Mouse (Mus musculus): ENCODE measurements around the gene Sgms2. TPM values are rescaled to one million over a fixed set of nuclear protein-coding genes. Genes with fewer than 3 reads are reported as not detected.
"Not testable (repeated sequence)": the region's sequence is repeated elsewhere in the genome, so short reads cannot be mapped to it uniquely, and the experiment has no call there.

Gene Sgms2
- total and polyA plus RNA-seq, 2 experiments from 2014 or later: 1.1 to 1.3 TPM

DNA sequence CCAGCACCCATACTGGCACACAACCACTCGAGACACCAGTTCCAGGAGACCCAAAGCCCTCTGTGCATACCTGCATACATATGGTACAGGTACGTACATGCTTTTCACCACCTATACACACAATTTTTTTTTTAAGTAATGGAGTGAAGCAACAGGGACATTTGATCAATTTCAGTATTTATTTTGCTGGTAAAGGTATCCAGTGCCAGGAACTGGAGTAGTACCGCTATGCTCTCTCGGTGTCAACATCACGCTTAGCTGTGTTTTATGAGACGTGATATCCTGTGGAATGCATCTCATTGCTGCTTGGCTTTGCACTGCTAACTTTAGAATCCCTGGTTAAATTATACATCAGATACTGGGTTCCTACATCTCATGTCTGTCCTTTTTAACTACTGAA, 145.3 kb downstream of the Sgms2 start:
- TF ChIP-seq EP300 (IDR thresholded peaks at IDR 0.05; ENCODE audit: low read depth) (no peak), CTCF (IDR thresholded peaks at IDR 0.05; ENCODE audit: low read depth) (no peak)
- H3K4me3 ChIP-seq (ENCODE audit: low read depth, low read length): no peak overlapping the region
- no peak overlapping the region for H3K9ac ChIP-seq (replicated peaks; ENCODE audit: low read depth, low read length)
- H3K9me3 ChIP-seq (replicated peaks; ENCODE audit: control insufficient read depth, low read length): no peaks in the 10 kb centered on the region
- no peaks in the 10 kb centered on the region for H3K27me3 ChIP-seq (ENCODE audit: control insufficient read depth, insufficient read depth, low read length)
- 82% methylated on average over 6 of the region's 6 CpGs for WGBS
- no peak overlapping the region for H3K4me2 ChIP-seq (ENCODE audit: low read depth, low read length)
- no peak overlapping the region for H3K27ac ChIP-seq (ENCODE audit: low read depth)
- no peaks in the 10 kb centered on the region for H3K36me3 ChIP-seq (replicated peaks; ENCODE audit: control insufficient read depth, insufficient read depth, low read length)
- no peak for ATAC-seq (ENCODE audit: insufficient read depth, low read depth)
- DNase-seq (ENCODE audit: low spot score): no peak
- H3K4me1 ChIP-seq (ENCODE audit: control insufficient read depth, insufficient read depth): no peaks in the 10 kb centered on the region

DNA sequence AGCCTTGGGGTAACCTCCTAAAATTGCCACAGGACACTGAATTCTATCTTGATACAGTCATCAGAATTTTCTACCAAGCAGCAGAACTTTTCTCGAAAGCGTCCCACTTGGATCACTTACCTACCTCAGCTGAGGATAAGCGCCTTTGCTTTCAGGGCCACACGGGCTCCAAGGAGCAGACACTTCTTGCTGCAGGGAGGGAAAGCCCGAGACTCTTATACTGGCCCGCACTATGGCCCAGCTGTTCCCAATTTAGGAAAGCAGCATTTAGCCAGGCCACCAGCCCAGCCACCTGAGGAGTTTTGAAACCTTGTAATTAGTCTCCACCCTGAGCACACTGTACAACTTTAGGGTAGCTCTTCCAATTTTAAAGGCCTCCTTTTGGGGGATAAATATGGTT, 147.9 kb downstream of the Sgms2 start:
- Histone ChIP-seq H3K4me1 (ENCODE audit: control insufficient read depth, insufficient read depth) (no peaks in the 10 kb centered on the region), H3K27ac (ENCODE audit: low read depth) (no peak overlapping the region), H3K4me3 (ENCODE audit: low read depth, low read length) (no peak overlapping the region), H3K9me3 (replicated peaks; ENCODE audit: control insufficient read depth, low read length) (no peaks in the 10 kb centered on the region), H3K9ac (replicated peaks; ENCODE audit: low read depth, low read length) (no peak overlapping the region), H3K4me2 (ENCODE audit: low read depth, low read length) (no peak overlapping the region), H3K27me3 (ENCODE audit: control insufficient read depth, insufficient read depth, low read length) (no peaks in the 10 kb centered on the region), H3K36me3 (replicated peaks; ENCODE audit: control insufficient read depth, insufficient read depth, low read length) (no peaks in the 10 kb centered on the region)
- 91% methylated on average over 6 of the region's 6 CpGs for WGBS
- TF ChIP-seq CTCF (IDR thresholded peaks at IDR 0.05; ENCODE audit: low read depth): no peak
- TF ChIP-seq EP300 (IDR thresholded peaks at IDR 0.05; ENCODE audit: low read depth): no peak
- DNase-seq (ENCODE audit: low spot score) (no peak), ATAC-seq (ENCODE audit: insufficient read depth, low read depth) (no peak)

- Histone ChIP-seq H3K4me1 (ENCODE audit: control insufficient read depth, insufficient read depth) (no peaks in the 10 kb centered on the region), H3K9ac (replicated peaks; ENCODE audit: low read depth, low read length) (no peak overlapping the region), H3K36me3 (replicated peaks; ENCODE audit: control insufficient read depth, insufficient read depth, low read length) (no peaks in the 10 kb centered on the region), H3K9me3 (replicated peaks; ENCODE audit: control insufficient read depth, low read length) (no peaks in the 10 kb centered on the region), H3K27me3 (ENCODE audit: control insufficient read depth, insufficient read depth, low read length) (no peaks in the 10 kb centered on the region), H3K4me3 (ENCODE audit: low read depth, low read length) (no peak overlapping the region), H3K4me2 (ENCODE audit: low read depth, low read length) (no peak overlapping the region), H3K27ac (ENCODE audit: low read depth) (no peak overlapping the region)
- WGBS: 65% methylated on average over 3 of the region's 3 CpGs
- DNase-seq (ENCODE audit: low spot score) (no peak), ATAC-seq (ENCODE audit: insufficient read depth, low read depth) (no peak)
- TF ChIP-seq CTCF (IDR thresholded peaks at IDR 0.05; ENCODE audit: low read depth): no peak
- no peak for TF ChIP-seq EP300 (IDR thresholded peaks at IDR 0.05; ENCODE audit: low read depth)
Measured at GRCm38 (mm10) chr3:131340885-131341284, 150.3 kb downstream of the Sgms2 start.

GRCm38 (mm10) chr3:131339280-131339679, 151.9 kb downstream of the Sgms2 start:
- Histone ChIP-seq H3K27ac (ENCODE audit: low read depth) (no peak overlapping the region), H3K4me2 (ENCODE audit: low read depth, low read length) (no peak overlapping the region), H3K4me3 (ENCODE audit: low read depth, low read length) (no peak overlapping the region), H3K9ac (replicated peaks; ENCODE audit: low read depth, low read length) (no peak overlapping the region), H3K4me1 (ENCODE audit: control insufficient read depth, insufficient read depth) (peaks cover 6% of the 10 kb centered on the region; the same call in 1 of the 2 replicates), H3K27me3 (ENCODE audit: control insufficient read depth, insufficient read depth, low read length) (no peaks in the 10 kb centered on the region), H3K36me3 (replicated peaks; ENCODE audit: control insufficient read depth, insufficient read depth, low read length) (no peaks in the 10 kb centered on the region), H3K9me3 (replicated peaks; ENCODE audit: control insufficient read depth, low read length) (no peaks in the 10 kb centered on the region)
- 67% methylated on average over 4 of the region's 4 CpGs for WGBS
- TF ChIP-seq CTCF (IDR thresholded peaks at IDR 0.05; ENCODE audit: low read depth) (no peak), EP300 (IDR thresholded peaks at IDR 0.05; ENCODE audit: low read depth) (no peak)
- ATAC-seq (ENCODE audit: insufficient read depth, low read depth) (no peak), DNase-seq (ENCODE audit: low spot score) (no peak)

GRCm38 (mm10) chr3:131337749-131338148, 153.5 kb downstream of the Sgms2 start:
- DNase-seq (ENCODE audit: low spot score); H3K4me2 ChIP-seq (ENCODE audit: low read depth, low read length); H3K27ac ChIP-seq (ENCODE audit: low read depth); ATAC-seq (ENCODE audit: insufficient read depth, low read depth); H3K4me3 ChIP-seq (ENCODE audit: low read depth, low read length); H3K27me3 ChIP-seq (ENCODE audit: control insufficient read depth, insufficient read depth, low read length); H3K36me3 ChIP-seq (replicated peaks; ENCODE audit: control insufficient read depth, insufficient read depth, low read length); H3K9me3 ChIP-seq (replicated peaks; ENCODE audit: control insufficient read depth, low read length); H3K9ac ChIP-seq (replicated peaks; ENCODE audit: low read depth, low read length): not testable (repeated sequence)
- 90% methylated on average over 6 of the region's 7 CpGs for WGBS
- H3K4me1 ChIP-seq (ENCODE audit: control insufficient read depth, insufficient read depth): peaks cover 12% of the 10 kb centered on the region; the same call in 1 of the 2 replicates

DNA sequence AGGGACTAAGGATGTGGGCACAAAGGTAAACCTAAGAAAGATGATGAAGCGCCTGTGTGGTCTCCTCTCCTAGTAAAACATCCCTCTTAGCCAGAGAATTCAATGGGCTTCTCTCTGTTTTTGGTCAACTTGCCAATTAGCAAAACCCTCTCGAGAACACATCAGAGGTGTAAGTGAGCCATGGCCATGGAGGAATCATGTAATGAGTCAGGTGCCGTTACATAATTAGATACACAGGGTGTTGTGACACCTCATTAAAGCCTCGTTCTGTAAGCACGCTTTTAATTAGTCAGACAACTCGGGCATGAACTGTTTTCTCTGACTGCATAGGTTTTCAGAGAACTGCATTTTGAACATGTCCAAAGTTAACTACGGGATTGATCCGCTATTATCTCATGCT, 154.6 kb downstream of the Sgms2 start:
- TF ChIP-seq EP300 (IDR thresholded peaks at IDR 0.05; ENCODE audit: low read depth): no peak
- TF ChIP-seq CTCF (IDR thresholded peaks at IDR 0.05; ENCODE audit: low read depth): no peak
- DNase-seq (ENCODE audit: low spot score): no peak
- Histone ChIP-seq H3K27ac (ENCODE audit: low read depth) (no peak overlapping the region), H3K9me3 (replicated peaks; ENCODE audit: control insufficient read depth, low read length) (no peaks in the 10 kb centered on the region), H3K36me3 (replicated peaks; ENCODE audit: control insufficient read depth, insufficient read depth, low read length) (no peaks in the 10 kb centered on the region), H3K4me3 (ENCODE audit: low read depth, low read length) (no peak overlapping the region), H3K4me1 (ENCODE audit: control insufficient read depth, insufficient read depth) (peaks cover 12% of the 10 kb centered on the region; the same call in 1 of the 2 replicates), H3K4me2 (ENCODE audit: low read depth, low read length) (no peak overlapping the region), H3K9ac (replicated peaks; ENCODE audit: low read depth, low read length) (no peak overlapping the region), H3K27me3 (ENCODE audit: control insufficient read depth, insufficient read depth, low read length) (no peaks in the 10 kb centered on the region)
- ATAC-seq (ENCODE audit: insufficient read depth, low read depth): no peak
- 87% methylated on average over 8 of the region's 8 CpGs for WGBS

All from heart, postnatal 0 days (tissue).